Mouse (Mus musculus) ES-Bruce4 (cell line): ENCODE measurements around the gene Fcgr4.

Experiments
- EP300 ChIP-seq: IDR thresholded peaks from 2 replicates; pipeline ENCODE4 v1.6.1; 2011; ENCODE audit warnings: low read depth, low read length; ENCODE audit not compliant: insufficient read depth
- POLR2A ChIP-seq: IDR thresholded peaks from one replicate; pipeline ENCODE4 v1.8.1; 2011; ENCODE audit warnings: low read length; ENCODE audit not compliant: insufficient read depth

GRCm38 (mm10) chr1:170989656-170990055 lies 29.1 kb upstream of the Fcgr4 start:
- TF ChIP-seq EP300 = no peak
- TF ChIP-seq POLR2A = no peak
